Mouse (Mus musculus): ENCODE data around the gene Krt23.

Gene Krt23

GRCm38 (mm10) chr11:99492733-99493573 lies at the start of gene Krt23:
Gene Krt23 (minus strand): TSS chr11:99493137.
- DNase-seq (ENCODE audit: low read depth, low spot score), result no peak

- peak; percentile 41 for DNase-seq (ENCODE audit: low read depth, low spot score)
Observed at GRCm38 (mm10) chr11:99539721-99540120, 46.8 kb upstream of the Krt23 start.

- no peak for DNase-seq (ENCODE audit: low read depth, low spot score)
Observed at GRCm38 (mm10) chr11:99521288-99521860, 28.4 kb upstream of the Krt23 start, which contains the start of gene Krt39. Gene Krt39 (minus strand): TSS chr11:99521338.

- no peak for DNase-seq (ENCODE audit: low read depth, low spot score)
Observed at GRCm38 (mm10) chr11:99514098-99514497, 21.2 kb upstream of the Krt23 start.

- no peak for DNase-seq (ENCODE audit: low read depth, low spot score)
Observed at GRCm38 (mm10) chr11:99500095-99500805, 7.3 kb upstream of the Krt23 start.

- DNase-seq (ENCODE audit: low read depth, low spot score), result no peak
Observed at GRCm38 (mm10) chr11:99496460-99496859, 3.5 kb upstream of the Krt23 start.

GRCm38 (mm10) chr11:99494741-99495140 lies 1.8 kb upstream of the Krt23 start:
- no peak for DNase-seq (ENCODE audit: low read depth, low spot score)

- no peak for DNase-seq (ENCODE audit: low read depth, low spot score)
Observed at GRCm38 (mm10) chr11:99493574-99493850, 575 bp upstream of the Krt23 start.

- DNase-seq (ENCODE audit: low read depth, low spot score), result no peak
Observed at GRCm38 (mm10) chr11:99491040-99491439, 1.9 kb downstream of the Krt23 start.

- DNase-seq (ENCODE audit: low read depth, low spot score), result no peak
Observed at GRCm38 (mm10) chr11:99490624-99491023, 2.3 kb downstream of the Krt23 start.

- no peak for DNase-seq (ENCODE audit: low read depth, low spot score)
Observed at GRCm38 (mm10) chr11:99489233-99489632, 3.7 kb downstream of the Krt23 start.

GRCm38 (mm10) chr11:99474981-99475380 lies 18.0 kb downstream of the Krt23 start:
- no peak for DNase-seq (ENCODE audit: low read depth, low spot score)

- DNase-seq (ENCODE audit: low read depth, low spot score), result no peak
Observed at GRCm38 (mm10) chr11:99473433-99473832, 19.5 kb downstream of the Krt23 start.

GRCm38 (mm10) chr11:99472405-99472804 lies 20.5 kb downstream of the Krt23 start:
- no peak for DNase-seq (ENCODE audit: low read depth, low spot score)

GRCm38 (mm10) chr11:99471946-99472345 lies 21.0 kb downstream of the Krt23 start:
- DNase-seq (ENCODE audit: low read depth, low spot score), result no peak

GRCm38 (mm10) chr11:99469228-99469627 lies 23.7 kb downstream of the Krt23 start:
- no peak for DNase-seq (ENCODE audit: low read depth, low spot score)

GRCm38 (mm10) chr11:99468566-99468965 lies 24.4 kb downstream of the Krt23 start:
- DNase-seq (ENCODE audit: low read depth, low spot score), result no peak

GRCm38 (mm10) chr11:99466316-99466715 lies 26.6 kb downstream of the Krt23 start:
- peak; percentile 60 for DNase-seq (ENCODE audit: low read depth, low spot score)

GRCm38 (mm10) chr11:99464836-99465235 lies 28.1 kb downstream of the Krt23 start:
- peak; percentile 65 for DNase-seq (ENCODE audit: low read depth, low spot score)

GRCm38 (mm10) chr11:99463155-99463554 lies 29.8 kb downstream of the Krt23 start:
- peak; percentile 43 for DNase-seq (ENCODE audit: low read depth, low spot score)

- no peak for DNase-seq (ENCODE audit: low read depth, low spot score)
Observed at GRCm38 (mm10) chr11:99461736-99462135, 31.2 kb downstream of the Krt23 start.

- no peak for DNase-seq (ENCODE audit: low read depth, low spot score)
Observed at GRCm38 (mm10) chr11:99458887-99459286, 34.0 kb downstream of the Krt23 start.

- no peak for DNase-seq (ENCODE audit: low read depth, low spot score)
Observed at GRCm38 (mm10) chr11:99454759-99455158, 38.2 kb downstream of the Krt23 start.

Data from telencephalon, adult 2 months (tissue).